Mouse (Mus musculus) small intestine, adult 2 months (tissue): ENCODE data around the gene Dcst2. TPM values are rescaled to one million over a fixed set of nuclear protein-coding genes. Genes with fewer than 3 reads are reported as not detected.

Experiments
- H3K27ac ChIP-seq: fragments of 200-500 bp; 2 replicates; pipeline ENCODE4 v1.5.1; 2012; ENCODE audit warnings: low read depth, low read length, control low read depth, inconsistent platforms; ENCODE audit not compliant: insufficient read depth
- H3K27me3 ChIP-seq: fragments of 200-500 bp; 2 replicates; pipeline ENCODE4 v1.6.1; 2012; ENCODE audit warnings: mild to moderate bottlenecking, moderate library complexity, low read length, inconsistent platforms; ENCODE audit not compliant: control insufficient read depth, insufficient read depth
- H3K36me3 ChIP-seq: fragments of 200-500 bp; 2 replicates; pipeline ENCODE4 v1.6.1; 2012; ENCODE audit warnings: mild to moderate bottlenecking, low read length, control low read depth, inconsistent platforms; ENCODE audit not compliant: control insufficient read depth, insufficient read depth
- H3K4me1 ChIP-seq: fragments of 200-500 bp; 2 replicates; pipeline ENCODE4 v1.6.1; 2012; ENCODE audit warnings: low read length, inconsistent platforms, mixed read lengths; ENCODE audit not compliant: control insufficient read depth, insufficient read depth, insufficient read length
- H3K4me3 ChIP-seq: fragments of 200-500 bp; 2 replicates; pipeline ENCODE4 v1.5.1; 2012; ENCODE audit warnings: low read depth, mild to moderate bottlenecking, control low read depth, inconsistent platforms, low read length, moderate library complexity
- CTCF ChIP-seq: fragments of 200-500 bp; IDR thresholded peaks from 2 replicates; pipeline ENCODE4 v1.5.1; 2012; ENCODE audit warnings: low read depth, mild to moderate bottlenecking, control low read depth, inconsistent platforms, low read length, moderate library complexity, mixed read lengths; ENCODE audit not compliant: insufficient replicate concordance, insufficient read length; ENCODE audit errors: extremely low read depth
- POLR2A ChIP-seq: fragments of 200-500 bp; IDR thresholded peaks from 2 replicates; pipeline ENCODE4 v1.6.1; 2012; ENCODE audit warnings: low read depth, mild to moderate bottlenecking, control low read depth, inconsistent platforms, low read length, moderate library complexity
- WGBS: fragments of 180-500 bp; shearing (Covaris S2); methylation state at CpG from one replicate; pipeline ENCODE4 v1.1.7; 2018; 5-methylcytosine and 5-hydroxymethylcytosine counted together
- polyA plus RNA-seq: library from polyadenylated mRNA; depleted of rRNA; stranded (reverse); fragments of >200 nt; gene quantifications from 2 replicates; pipeline ENCODE4 v1.2.3, GENCODE M21; 2012

The Dcst2 gene
- polyA plus RNA-seq, 1 experiment: 1.2 TPM

DNA sequence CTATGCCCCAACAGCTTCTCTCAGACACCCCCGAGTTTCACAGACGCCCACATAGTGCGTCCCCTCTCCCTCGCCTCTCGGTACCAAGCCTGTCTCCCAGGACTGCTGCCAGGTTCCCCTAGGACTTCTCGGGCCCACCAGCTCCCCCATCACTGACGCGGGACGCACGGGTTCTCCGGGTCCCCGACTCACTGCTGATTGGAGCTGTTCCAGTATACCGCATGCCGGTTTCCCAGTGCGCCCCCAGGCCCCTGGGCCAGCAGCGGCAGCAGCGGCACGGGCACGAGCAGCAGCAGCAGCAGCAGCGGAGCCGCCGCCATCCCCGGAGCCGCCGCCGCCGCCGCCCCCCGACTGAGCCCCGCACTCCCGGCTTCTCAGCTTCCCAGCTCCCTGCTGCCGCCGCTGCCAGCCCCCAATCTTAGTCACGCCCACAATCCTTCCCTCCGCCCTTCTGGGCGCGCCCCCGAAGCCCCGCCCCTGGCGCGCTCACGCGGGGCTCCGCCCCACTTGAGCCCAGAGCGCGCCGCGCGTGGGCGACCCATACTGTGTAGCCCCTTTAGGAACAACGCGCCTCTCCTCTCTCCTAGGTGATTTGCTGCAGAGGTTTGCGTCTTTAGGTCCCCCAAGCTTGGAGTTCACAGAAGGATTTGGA lies 39.1 kb upstream of the Dcst2 start, which contains the start of gene Efna3:
TSS of gene Efna3 (minus strand) at position 452 of the 652 bp plus-strand sequence.
- Histone ChIP-seq H3K27me3 (peaks cover 31% of the 10 kb centered on the region), H3K4me1 (peaks cover 29% of the 10 kb centered on the region), H3K4me3 (peak within 1 kb of the TSS; percentile 69), H3K27ac (no peak within 1 kb of the TSS), H3K36me3 (no peaks in the 10 kb centered on the region)
- WGBS: under 1% methylated on average over 53 of the region's 53 CpGs
- no peak for TF ChIP-seq POLR2A
- TF ChIP-seq CTCF: no peak

DNA sequence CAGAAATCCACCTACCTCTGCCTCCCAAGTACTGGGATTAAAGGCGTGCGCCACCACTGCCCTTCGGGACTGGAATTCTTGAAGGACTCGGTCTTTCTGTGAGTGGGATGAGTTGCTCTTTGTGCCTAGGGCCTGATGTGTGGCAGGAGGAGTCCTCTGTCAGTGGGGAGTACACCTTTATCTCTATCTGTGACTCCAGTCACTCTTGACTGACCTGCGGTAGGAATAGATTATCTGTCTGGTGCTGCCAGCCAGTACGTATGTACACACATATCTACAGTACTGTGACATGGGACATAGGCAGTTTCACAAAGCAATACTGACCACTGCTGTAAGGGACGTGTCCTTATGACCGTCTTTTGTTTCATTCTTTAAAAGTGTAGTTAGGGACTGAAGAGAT lies 35.9 kb upstream of the Dcst2 start:
- no peaks in the 10 kb centered on the region for H3K36me3 ChIP-seq
- H3K4me1 ChIP-seq: peaks cover 32% of the 10 kb centered on the region
- no peak for TF ChIP-seq POLR2A
- no peak for TF ChIP-seq CTCF
- 94% methylated on average over 8 of the region's 8 CpGs for WGBS
- H3K27ac ChIP-seq: no peak overlapping the region
- peaks cover 8% of the 10 kb centered on the region; the same call in 1 of the 2 replicates for H3K27me3 ChIP-seq
- H3K4me3 ChIP-seq: no peak overlapping the region

DNA sequence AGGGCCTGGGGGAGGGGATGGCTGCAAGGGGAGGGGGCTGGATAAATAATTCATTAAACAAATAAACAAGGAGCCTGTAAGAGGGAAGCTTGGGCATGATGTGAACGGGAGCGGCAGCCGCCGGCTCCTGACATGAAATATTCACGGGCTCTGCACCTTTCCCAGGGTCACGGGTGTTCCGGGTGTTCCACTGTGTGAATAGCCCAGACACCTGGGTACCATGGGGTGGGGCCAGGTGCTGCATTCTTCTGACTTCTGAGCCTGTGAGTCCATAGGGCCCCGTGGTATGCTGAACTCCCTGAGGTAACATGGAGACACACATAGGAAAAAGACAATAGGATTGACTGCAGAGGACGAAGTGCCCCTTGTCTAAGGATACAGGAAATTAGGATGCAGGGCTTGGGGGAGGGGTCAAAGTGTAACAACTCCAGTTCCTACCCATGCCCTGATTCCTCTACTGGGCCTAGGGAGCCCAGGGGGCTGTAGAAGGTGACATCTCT lies 34.4 kb upstream of the Dcst2 start:
- no peak for TF ChIP-seq CTCF
- no peak for TF ChIP-seq POLR2A
- Histone ChIP-seq H3K4me3 (no peak overlapping the region), H3K4me1 (peaks cover 29% of the 10 kb centered on the region), H3K27me3 (no peaks in the 10 kb centered on the region), H3K36me3 (no peaks in the 10 kb centered on the region), H3K27ac (no peak overlapping the region)
- WGBS: 15% methylated on average over 9 of the region's 9 CpGs

- Histone ChIP-seq H3K27ac (peak overlapping the region; percentile 60), H3K4me3 (no peak overlapping the region), H3K27me3 (no peaks in the 10 kb centered on the region), H3K36me3 (no peaks in the 10 kb centered on the region), H3K4me1 (peaks cover 33% of the 10 kb centered on the region)
- 12% methylated on average over 4 of the region's 4 CpGs for WGBS
- TF ChIP-seq CTCF: no peak
These were observed 33.2 kb upstream of the Dcst2 start for GRCm38 (mm10) chr3:89328623-89329022.

DNA sequence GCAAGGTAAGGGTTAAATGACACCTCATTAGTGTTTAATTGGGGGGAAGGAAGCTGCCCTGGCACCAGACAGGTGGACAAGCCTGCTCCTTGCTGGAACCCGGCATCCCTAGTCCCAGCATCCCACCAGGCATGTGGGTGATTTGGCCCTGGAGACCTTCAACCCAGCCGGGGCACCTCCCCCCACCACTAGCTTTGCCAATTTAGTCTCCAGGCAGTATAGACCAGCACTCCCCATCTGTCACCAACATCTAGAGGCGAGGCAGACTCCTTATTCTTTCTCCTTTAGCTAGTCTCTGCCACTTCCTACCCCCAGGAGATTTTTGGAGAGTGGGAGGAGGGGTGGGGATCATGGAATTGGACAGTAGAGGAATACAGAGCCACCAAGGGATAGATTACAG lies 31.4 kb upstream of the Dcst2 start:
- TF ChIP-seq CTCF (no peak), POLR2A (no peak)
- H3K36me3 ChIP-seq: peaks cover 5% of the 10 kb centered on the region; the same call in 1 of the 2 replicates
- H3K4me3 ChIP-seq: no peak overlapping the region
- no peaks in the 10 kb centered on the region for H3K27me3 ChIP-seq
- H3K27ac ChIP-seq: no peak overlapping the region
- 42% methylated on average over 3 of the region's 3 CpGs for WGBS
- H3K4me1 ChIP-seq: peaks cover 33% of the 10 kb centered on the region

DNA sequence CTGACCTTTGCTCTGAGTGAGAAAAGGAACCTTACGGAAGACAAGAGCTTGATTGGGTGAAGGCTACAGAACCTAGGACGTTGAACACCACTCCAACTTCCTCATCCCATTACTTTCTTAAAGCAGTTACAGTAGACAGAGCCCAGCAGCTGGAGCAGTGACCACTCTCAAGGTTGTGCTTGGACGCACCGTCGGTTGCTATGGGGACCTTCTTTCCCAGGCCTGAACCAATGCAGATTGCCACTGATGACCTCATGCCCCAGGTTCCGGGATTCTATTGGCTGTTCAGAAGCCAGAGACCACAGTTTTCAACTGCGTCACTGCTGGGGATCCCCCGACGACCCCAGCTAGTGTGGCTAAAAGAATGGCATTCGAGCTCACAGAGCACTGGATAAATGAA lies 30.8 kb upstream of the Dcst2 start:
- no peak for TF ChIP-seq POLR2A
- no peak for TF ChIP-seq CTCF
- Histone ChIP-seq H3K27ac (peak overlapping the region; percentile 86), H3K36me3 (peaks cover 5% of the 10 kb centered on the region; the same call in 1 of the 2 replicates), H3K4me3 (no peak overlapping the region), H3K4me1 (peaks cover 33% of the 10 kb centered on the region), H3K27me3 (no peaks in the 10 kb centered on the region)
- WGBS: 10% methylated on average over 10 of the region's 10 CpGs

GRCm38 (mm10) chr3:89331561-89331960 lies 30.2 kb upstream of the Dcst2 start:
- Histone ChIP-seq H3K4me1 (peaks cover 33% of the 10 kb centered on the region), H3K27ac (peak overlapping the region; percentile 86), H3K36me3 (peaks cover 5% of the 10 kb centered on the region; the same call in 1 of the 2 replicates), H3K4me3 (no peak overlapping the region), H3K27me3 (no peaks in the 10 kb centered on the region)
- 24% methylated on average over 13 of the region's 13 CpGs for WGBS
- no peak for TF ChIP-seq CTCF
- TF ChIP-seq POLR2A: no peak

GRCm38 (mm10) chr3:89332013-89332412 lies 29.8 kb upstream of the Dcst2 start:
- H3K27ac ChIP-seq: peak overlapping the region; percentile 86

More at GRCm38 (mm10) chr3:89332013-89332412, 29.8 kb upstream of the Dcst2 start:
- WGBS: 25% methylated on average over 10 of the region's 10 CpGs
- Histone ChIP-seq H3K4me3 (no peak overlapping the region), H3K4me1 (peaks cover 33% of the 10 kb centered on the region), H3K27me3 (no peaks in the 10 kb centered on the region), H3K36me3 (peaks cover 5% of the 10 kb centered on the region; the same call in 1 of the 2 replicates)
- TF ChIP-seq POLR2A: no peak
- TF ChIP-seq CTCF: no peak
